Mouse (Mus musculus) adrenal gland (tissue): ENCODE measurements around the gene Trak2.
"Not testable (repeated sequence)": the region's sequence is repeated elsewhere in the genome, so short reads cannot be mapped to it uniquely, and the experiment has no call there.

Experiments used
- intact Hi-C: fragments of 180-260 bp; cut with DNase I; formaldehyde crosslinking; loops from one replicate; pipeline ENCODE4 v1.15.1; 2025

The Trak2 gene

DNA sequence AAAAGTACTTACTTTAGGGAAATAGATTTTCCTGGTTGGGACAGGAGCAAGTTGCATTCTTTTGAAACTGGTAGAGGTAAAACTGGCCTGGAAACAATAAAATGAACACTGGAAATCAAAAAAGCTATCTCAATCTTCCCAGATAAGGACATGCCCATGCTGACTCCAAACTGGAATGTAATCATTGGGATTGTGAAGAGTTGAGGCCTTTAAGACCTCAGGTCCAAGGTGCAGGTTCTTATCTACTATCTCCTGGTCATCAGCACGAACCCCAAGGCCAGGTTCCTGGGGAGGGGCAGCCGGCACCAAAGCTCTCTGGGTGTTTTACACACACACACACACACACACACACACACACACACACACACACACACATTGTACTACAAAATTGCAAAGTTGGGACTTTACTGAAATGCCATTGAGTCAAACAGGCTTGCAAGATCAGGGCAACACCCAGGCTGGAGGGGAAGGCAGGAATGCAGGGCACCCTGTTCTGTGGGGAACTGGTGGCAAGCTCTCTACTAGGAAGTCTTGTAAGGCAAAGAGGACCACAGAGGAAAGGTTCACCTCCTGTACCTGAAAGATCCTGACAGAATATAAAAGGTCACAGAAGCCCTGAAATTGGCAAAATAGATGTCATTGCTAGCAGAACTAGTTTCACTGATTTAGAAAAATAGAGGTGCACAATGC lies 81.6 kb downstream of the Trak2 start:
- intact Hi-C loops = not testable (repeated sequence)

DNA sequence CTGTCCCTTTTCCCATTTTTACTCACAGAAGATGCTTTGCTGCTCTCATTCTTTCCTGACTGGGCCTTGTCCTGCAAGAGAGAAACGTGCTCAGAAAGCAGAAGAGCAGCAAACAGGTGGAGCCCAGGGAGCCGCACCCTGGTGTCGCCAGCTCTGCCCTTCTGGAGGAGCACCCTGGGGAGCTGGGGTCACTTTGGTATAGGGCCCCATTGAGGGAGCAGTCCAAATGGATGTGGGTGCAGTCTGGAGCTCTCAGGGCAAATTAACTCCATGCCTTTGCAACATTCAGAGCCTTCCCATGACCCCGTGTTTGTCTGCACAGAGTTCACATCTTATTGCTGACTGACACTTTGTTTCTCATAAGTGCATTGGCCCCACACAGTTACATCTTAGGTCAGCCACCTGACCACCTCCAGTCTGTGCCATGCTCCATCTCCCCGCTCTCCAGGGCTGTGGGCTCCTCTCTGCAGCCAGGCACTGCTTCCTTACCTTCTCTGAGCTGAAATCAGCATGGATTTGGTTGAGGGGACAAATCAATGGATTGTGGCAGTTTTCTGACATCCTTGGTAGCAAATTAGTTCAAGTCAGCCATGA lies 82.4 kb downstream of the Trak2 start:
- intact Hi-C loops = not testable (repeated sequence)

DNA sequence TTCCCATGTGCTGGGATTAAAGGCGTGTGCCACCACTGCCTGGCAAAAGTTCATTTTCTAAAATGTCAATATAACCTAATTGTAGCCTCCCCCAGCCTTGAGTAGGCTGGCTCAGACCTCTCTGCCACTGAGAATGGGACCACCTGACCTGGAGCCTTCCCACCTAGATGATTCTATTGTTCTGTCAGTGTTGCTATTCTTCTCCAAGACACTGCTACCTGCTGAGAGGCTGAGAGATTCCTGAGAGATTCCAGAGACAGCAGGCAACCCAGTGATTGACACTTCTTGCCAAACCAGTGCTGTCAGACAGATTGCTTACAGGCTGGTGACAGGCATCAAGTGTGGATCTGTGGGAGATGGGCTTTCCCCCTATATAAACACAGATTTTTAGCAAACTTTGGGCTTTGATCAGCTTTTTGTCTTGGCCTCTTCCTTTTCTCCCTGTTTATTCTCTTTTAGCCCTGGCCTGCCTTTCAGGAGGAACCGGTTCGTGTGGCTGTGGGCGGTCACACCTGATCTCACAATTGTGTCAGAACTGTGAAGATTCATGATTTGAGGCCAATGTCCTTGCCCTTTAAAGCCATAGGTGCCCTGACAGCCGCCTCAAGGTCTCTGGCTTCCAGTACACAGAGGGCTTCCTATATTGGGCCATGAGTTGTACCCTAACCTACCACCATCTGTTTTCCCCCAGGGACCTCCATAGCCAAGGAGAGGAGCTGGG lies 83.2 kb downstream of the Trak2 start:
- intact Hi-C loops = no loop called here

DNA sequence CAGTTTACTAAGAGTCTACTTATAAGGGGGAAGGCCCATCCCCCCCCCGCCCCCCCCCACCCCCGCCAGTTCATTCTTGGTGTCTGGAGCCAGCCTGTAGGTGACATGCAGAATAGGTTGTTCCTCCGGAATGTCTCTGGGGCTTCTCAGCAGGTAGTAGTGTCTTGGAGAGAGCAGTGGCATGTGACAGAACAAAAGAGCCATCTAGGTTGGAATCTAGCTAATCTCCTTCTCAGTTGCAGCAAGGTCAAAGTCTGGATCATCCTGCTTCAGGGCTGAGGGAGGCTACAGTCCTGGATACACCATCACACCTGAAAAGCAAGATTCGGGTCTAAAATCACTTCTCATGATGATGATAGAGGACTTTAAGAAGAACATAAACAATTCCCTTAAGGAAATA lies 87.6 kb downstream of the Trak2 start:
- intact Hi-C loops = no loop called here

DNA sequence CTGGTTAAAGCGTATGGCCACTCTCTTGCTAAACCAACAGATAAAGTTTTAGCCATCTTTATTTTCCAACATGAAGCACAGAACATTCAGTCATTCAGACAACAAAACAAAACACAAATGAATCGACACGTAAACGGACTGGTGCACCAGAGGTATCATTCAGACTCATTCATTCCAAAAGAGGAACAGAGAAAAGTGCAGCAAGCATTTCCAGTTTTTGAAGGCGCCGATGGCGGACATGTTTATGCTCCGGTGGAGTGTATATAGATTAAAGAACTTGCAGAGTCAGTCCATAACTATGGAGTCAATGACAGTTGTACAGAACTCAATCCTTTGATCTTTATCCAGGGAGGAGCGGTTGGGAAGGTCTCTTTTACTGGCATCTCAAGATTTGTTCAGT lies 90.0 kb downstream of the Trak2 start:
- intact Hi-C loops = not testable (repeated sequence)

DNA sequence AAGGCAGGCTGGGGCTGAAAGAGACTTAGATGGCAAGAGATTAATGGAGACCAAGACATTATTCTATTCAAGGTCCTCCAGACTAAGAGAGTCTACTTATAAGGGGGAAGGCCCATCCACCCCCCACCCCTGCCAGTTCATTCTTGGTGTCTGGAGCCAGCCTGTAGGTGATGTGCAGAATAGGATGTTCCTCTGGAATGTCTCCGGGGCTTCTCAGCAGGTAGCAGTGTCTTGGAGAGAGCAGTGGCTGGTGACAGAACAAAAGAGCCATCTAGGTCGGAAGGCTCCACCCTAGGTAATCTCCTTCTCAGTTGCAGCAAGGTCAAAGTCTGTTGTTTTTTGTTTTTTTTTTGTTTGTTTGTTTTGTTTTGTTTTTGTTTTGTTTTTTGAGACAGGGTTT lies 93.9 kb downstream of the Trak2 start:
- intact Hi-C loops = not testable (repeated sequence)

DNA sequence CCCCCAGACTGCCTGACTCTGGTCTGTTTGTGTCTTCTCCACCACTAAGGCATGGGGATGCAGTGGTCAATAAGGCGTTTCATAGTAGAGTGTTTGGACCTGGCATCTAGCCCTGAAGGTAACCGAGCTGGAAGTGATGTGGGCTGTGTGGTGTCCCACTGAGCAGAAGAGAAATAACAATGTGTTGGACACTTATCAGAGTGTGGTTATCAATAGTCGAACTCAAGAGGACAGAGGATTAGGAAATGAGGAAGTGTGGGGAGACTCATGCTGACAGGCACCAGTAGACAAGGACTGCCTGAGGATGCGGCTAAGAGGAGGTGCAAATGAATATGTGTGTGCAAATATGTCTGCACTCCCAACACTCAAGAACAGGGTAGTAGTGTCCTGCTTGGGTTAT lies 96.7 kb downstream of the Trak2 start:
- intact Hi-C loops = not testable (repeated sequence)

DNA sequence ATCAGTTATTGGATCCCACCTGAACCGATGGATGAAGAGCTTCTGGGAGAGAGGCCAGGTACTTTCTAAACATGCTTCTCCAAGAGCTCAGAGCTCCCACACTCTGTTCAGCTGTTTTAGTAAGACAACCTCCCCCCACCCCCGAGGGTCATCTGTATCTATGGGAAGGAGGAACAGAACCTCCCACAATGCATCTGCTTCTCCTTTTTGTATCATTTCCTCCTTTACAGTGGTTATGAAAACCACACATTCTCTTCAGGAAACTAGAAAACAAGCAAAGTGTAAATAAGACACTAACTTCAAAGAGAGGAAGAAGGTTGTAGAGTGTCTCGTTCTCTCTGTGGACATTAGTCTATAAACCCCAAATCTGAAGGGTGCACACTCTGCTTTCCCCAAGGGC lies 112.6 kb downstream of the Trak2 start:
- intact Hi-C loops = not testable (repeated sequence)

DNA sequence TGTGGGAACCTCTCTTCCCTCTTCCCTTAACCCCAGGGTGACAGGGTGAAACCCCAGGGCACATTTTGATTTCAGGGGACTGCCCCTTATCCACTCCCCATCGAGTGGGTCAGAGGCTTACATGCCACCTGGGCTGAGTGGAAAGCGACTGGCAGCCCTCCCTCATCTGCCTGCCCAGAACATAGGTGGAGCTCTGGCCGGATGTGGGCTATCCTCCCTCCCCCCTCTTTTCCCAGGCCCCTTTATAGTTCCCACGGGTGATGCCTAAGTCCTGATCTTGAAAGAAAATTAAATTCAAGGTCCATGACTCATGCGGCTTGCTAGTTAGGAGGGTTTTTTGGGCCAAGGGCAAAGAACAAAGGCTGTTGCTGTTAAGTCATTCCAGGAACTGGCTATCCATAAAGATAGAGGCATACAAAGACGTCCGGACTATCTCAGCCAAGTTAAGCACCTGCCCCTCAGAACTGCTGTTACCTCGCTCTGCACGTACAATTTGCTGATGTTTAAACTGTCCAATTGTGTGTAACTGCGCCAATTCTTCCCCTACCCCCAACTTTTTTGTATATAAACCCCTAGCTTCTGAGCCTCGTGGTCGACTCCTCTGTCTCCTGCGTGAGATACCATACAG lies 113.4 kb downstream of the Trak2 start:
- intact Hi-C loops = not testable (repeated sequence)

DNA sequence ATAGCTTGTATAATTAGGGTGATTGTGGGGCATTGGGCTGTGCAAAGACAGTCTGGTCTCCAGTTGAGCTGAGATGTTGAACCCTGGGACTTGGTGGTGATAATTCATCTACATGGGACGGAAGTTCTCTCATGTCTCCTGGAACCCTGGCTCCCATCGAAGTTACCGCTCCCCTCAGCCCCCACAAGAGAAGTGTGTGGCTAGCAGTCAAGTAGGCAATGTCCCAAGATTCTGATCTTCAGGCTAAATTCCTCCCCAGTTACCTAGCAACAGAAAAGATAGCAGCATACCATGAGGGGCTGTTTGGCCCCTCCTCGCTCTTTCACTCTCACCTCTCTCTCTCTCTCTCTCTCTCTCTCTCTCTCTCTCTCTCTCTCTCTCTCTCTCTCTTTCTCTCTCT lies 114.1 kb downstream of the Trak2 start:
- intact Hi-C loops = not testable (repeated sequence)

DNA sequence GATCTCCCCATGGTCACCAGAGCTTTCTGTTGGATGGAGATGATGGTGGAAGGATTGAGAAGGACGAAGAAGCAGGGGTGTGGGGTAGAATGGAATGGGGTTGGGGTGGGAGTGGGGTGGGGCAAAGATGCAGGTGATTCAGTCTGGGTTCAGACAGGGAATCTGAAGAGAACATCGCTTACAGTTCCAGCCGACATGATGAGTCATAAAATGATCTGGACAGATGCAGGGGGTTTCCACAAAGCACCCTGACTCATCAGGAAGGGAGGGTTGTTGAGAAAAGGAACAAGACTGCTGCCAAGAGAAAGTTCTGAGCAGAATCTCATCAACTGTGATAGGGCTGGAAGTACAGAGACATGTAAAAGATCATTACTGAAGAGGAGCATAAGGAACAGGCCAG lies 116.4 kb downstream of the Trak2 start:
- intact Hi-C loops = not testable (repeated sequence)
